Mouse (Mus musculus): ENCODE measurements around the gene Lmntd2.

- TF ChIP-seq CTCF (IDR thresholded peaks at IDR 0.05; ENCODE audit: control insufficient read depth, insufficient read depth, insufficient replicate concordance, low read depth, low read length) (no peak), POLR2A (IDR thresholded peaks at IDR 0.05; ENCODE audit: control insufficient read depth, low read depth, low read length) (no peak)
These were observed 18.1 kb downstream of the Lmntd2 start for GRCm38 (mm10) chr7:141195754-141196153.

Data from testis, adult 2 months (tissue).